Mouse (Mus musculus): ENCODE data around the gene 2010111I01Rik.

- TF ChIP-seq CTCF (IDR thresholded peaks at IDR 0.05; ENCODE audit: borderline replicate concordance, insufficient read depth, low read length) = no peak
- no peak for TF ChIP-seq POLR2A (IDR thresholded peaks at IDR 0.05; ENCODE audit: low read depth, low read length)
Measured at GRCm38 (mm10) chr13:63238045-63238444, 273.4 kb downstream of the 2010111I01Rik start.

Measured in embryonic fibroblast, embryonic 13.5 days (primary cell).